Mouse (Mus musculus) forebrain, embryonic 15.5 days (tissue): ENCODE data around the gene Tdp2. TPM values are rescaled to one million over a fixed set of nuclear protein-coding genes. Genes with fewer than 3 reads are reported as not detected.
A peak's percentile ranks its signal among the peaks of the same experiment; 100 is the strongest.

Source experiments
- ATAC-seq: fragments of 200-750 bp; cut with Nextera tagmentation; replicated peaks from 2 replicates; pipeline ENCODE4 v1.8.0; 2017; ENCODE audit warnings: mild to moderate bottlenecking, moderate TSS enrichment, moderate library complexity
- H3K27ac ChIP-seq: fragments of 300-500 bp; sonication (generic); replicated peaks from 2 replicates; pipeline ENCODE4 v1.5.1; 2015; ENCODE audit warnings: mild to moderate bottlenecking, inconsistent platforms
- H3K27me3 ChIP-seq: fragments of 300-500 bp; sonication (generic); 2 replicates; pipeline ENCODE4 v1.6.1; 2015; ENCODE audit warnings: inconsistent platforms
- H3K36me3 ChIP-seq: fragments of 300-500 bp; sonication (generic); 2 replicates; pipeline ENCODE4 v1.6.1; 2015; ENCODE audit warnings: mild to moderate bottlenecking, inconsistent platforms
- H3K4me1 ChIP-seq: fragments of 300-500 bp; sonication (generic); 2 replicates; pipeline ENCODE4 v1.6.1; 2015; ENCODE audit warnings: inconsistent platforms
- H3K4me2 ChIP-seq: fragments of 300-500 bp; sonication (generic); replicated peaks from 2 replicates; pipeline ENCODE4 v1.6.1; 2015; ENCODE audit warnings: mild to moderate bottlenecking, inconsistent platforms
- H3K4me3 ChIP-seq: fragments of 300-500 bp; sonication (generic); 2 replicates; pipeline ENCODE4 v1.5.1; 2015; ENCODE audit warnings: mild to moderate bottlenecking, inconsistent platforms
- H3K9ac ChIP-seq: fragments of 300-500 bp; sonication (generic); replicated peaks from 2 replicates; pipeline ENCODE4 v1.6.1; 2015; ENCODE audit warnings: mild to moderate bottlenecking, inconsistent platforms
- H3K9me3 ChIP-seq: fragments of 300-500 bp; sonication (generic); 2 replicates; pipeline ENCODE4 v1.6.1; 2016; ENCODE audit warnings: inconsistent platforms
- WGBS: fragments of 180-500 bp; shearing (Covaris S2); methylation state at CpG from one replicate; pipeline ENCODE4 v1.1.7; 2015; ENCODE audit warnings: mixed read lengths; 5-methylcytosine and 5-hydroxymethylcytosine counted together
- polyA plus RNA-seq: library from polyadenylated mRNA; unstranded; fragments of >200 nt; fragmentation: Nextera tagmentation; extraction: Ambion mirVana; gene quantifications from 2 replicates; pipeline ENCODE4 v1.2.1, GENCODE M21; 2015

The Tdp2 gene
- polyA plus RNA-seq: 46.5 and 48.9 TPM in 2 replicates

DNA sequence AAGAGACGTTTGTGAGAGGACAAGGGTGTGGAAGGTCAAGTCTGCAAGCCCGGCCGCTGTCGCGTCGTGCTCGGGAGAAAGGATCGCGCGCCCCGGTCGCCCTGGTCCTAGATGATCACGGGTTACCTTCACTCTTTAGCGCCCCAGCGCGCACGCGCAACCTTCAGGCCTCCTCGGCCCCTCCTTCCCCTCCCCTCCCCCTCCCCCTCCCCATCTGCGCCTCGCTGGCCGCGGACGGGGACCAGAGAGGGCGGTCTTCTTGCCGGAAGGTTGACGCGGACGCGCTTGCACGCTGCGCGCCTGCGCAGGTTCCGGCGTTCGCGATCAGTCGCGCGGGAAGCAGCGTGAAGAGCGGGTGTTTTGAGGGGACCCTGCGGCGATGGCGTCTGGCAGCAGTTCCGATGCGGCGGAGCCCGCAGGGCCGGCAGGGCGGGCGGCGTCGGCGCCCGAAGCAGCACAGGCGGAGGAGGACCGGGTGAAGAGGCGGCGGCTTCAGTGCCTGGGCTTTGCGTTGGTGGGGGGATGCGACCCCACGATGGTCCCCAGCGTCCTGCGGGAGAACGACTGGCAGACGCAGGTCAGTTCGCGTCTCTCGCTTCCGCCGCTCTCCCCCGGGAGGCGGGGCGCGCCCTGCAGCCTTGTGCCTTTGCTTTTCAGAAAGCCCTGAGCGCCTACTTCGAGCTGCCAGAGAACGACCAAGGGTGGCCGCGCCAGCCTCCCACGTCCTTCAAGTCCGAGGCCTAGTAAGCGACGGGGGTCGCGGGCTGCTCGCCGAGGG is at the start of gene Tdp2, which contains the start of gene Acot13:
Tdp2 (plus strand) TSS at position 327 of the 778 bp plus-strand sequence.
Acot13 (minus strand) TSS at position 188 of the 778 bp plus-strand sequence.
- Histone ChIP-seq H3K27ac (peak within 1 kb of the TSS; percentile 92), H3K4me3 (peak within 1 kb of the TSS; percentile 77), H3K36me3 (0 out of 2 replicates have a peak, but pooled peaks cover 2% of the 10 kb centered on the region), H3K9me3 (no peaks in the 10 kb centered on the region), H3K27me3 (no peaks in the 10 kb centered on the region), H3K9ac (peak within 1 kb of the TSS; percentile 89), H3K4me2 (peak within 1 kb of the TSS; percentile 62), H3K4me1 (peaks cover 32% of the 10 kb centered on the region)
- ATAC-seq: peak; percentile 98
- WGBS: under 1% methylated on average over 89 of the region's 90 CpGs

DNA sequence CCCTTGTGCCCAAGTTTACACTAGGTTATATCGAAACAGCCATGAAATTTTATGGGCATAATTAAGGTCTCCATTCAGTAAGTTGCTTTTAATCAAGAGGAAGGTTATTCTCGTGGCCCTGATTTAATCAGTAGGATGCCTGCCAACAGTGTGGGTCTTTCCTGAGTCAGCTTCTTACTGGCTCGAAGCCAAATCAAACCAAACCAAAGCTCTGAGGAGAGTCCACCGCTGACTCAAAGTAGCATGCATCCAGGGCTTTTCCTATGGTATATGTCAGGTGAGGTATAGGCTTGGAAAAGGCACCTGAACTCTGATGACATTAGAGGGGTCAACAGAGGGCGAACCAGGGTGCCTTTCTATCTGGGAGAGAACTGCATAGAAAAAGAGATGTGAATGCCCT is 49.6 kb upstream of the Tdp2 start:
- no peak for ATAC-seq
- Histone ChIP-seq H3K4me2 (no peak overlapping the region), H3K4me1 (no peaks in the 10 kb centered on the region), H3K9me3 (no peaks in the 10 kb centered on the region), H3K27ac (no peak overlapping the region), H3K9ac (no peak overlapping the region), H3K27me3 (no peaks in the 10 kb centered on the region), H3K4me3 (no peak overlapping the region), H3K36me3 (no peaks in the 10 kb centered on the region)
- WGBS: 49% methylated on average over 5 of the region's 5 CpGs

DNA sequence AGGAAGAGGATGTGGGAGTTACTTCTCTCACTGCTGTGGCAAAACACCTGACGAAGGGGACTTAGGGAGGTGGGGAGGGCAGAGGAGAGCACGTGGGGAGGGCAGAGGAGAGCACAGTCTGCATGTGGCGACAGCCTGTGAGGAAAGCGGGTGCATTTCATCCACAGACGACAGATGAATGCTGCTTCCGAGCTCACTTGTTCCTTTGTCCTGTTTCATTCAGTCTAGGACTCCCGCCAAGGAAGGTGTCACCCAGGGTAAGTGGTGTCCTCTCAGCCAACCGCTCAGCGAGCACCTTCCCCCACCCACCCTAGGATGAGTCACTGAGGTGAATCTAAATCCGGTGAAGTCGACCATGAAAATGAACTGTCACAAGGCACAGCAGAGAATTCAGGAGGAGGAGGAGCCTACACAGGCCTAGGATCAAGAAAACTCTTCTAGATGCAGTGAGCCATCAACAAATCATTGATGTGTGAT is 45.4 kb upstream of the Tdp2 start:
- Histone ChIP-seq H3K9ac (no peak overlapping the region), H3K4me3 (no peak overlapping the region), H3K4me1 (no peaks in the 10 kb centered on the region), H3K9me3 (no peaks in the 10 kb centered on the region), H3K27ac (no peak overlapping the region), H3K27me3 (no peaks in the 10 kb centered on the region), H3K36me3 (no peaks in the 10 kb centered on the region), H3K4me2 (no peak overlapping the region)
- ATAC-seq: no peak
- 40% methylated on average over 11 of the region's 11 CpGs for WGBS

DNA sequence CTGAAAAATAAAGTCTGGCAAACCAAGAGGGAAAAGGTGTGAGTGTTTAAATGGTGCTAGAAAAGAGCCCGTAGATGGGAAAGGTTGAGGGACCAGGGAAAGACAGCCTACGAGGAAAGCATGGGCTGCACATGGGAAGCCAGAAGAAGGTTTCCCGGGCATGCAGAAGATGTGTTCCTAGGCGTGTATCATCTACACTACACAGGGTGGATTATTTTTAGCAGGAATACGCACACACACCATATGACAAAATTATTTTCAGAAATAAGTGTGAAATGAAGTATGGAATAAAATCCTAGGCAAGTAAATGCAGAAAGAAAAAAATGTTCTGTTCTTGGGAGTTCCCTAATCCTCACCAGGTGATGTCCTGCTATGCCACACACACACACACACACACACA is 44.0 kb upstream of the Tdp2 start:
- no peak for ATAC-seq

DNA sequence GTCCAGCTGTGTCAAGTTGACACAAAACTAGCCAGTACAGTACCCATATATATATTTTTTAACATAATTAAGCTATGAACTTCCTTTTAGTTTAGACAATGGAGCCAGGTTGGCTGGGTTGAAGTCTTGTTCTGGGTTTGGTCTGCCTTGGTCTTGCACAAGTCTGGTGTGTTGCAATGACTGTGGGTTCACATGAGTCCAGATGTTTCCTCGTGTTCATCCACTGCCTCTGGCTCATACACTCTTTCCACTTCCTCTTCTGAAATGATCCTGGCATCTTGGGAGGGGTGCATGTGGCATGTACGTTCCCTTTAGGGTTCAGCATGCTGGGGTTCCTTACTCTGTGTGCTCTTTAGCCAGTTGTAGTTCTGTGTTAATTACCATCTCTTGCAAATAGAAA is 40.1 kb upstream of the Tdp2 start:
- ATAC-seq: no peak

More for the DNA sequence above, 44.0 kb upstream of the Tdp2 start:
- no peaks in the 10 kb centered on the region for H3K27me3 ChIP-seq
- H3K9me3 ChIP-seq: no peaks in the 10 kb centered on the region
- 87% methylated on average over 5 of the region's 5 CpGs for WGBS
- H3K4me2 ChIP-seq: no peak overlapping the region
- no peak overlapping the region for H3K9ac ChIP-seq
- no peak overlapping the region for H3K27ac ChIP-seq
- no peaks in the 10 kb centered on the region for H3K4me1 ChIP-seq
- H3K4me3 ChIP-seq: no peak overlapping the region
- H3K36me3 ChIP-seq: no peaks in the 10 kb centered on the region

DNA sequence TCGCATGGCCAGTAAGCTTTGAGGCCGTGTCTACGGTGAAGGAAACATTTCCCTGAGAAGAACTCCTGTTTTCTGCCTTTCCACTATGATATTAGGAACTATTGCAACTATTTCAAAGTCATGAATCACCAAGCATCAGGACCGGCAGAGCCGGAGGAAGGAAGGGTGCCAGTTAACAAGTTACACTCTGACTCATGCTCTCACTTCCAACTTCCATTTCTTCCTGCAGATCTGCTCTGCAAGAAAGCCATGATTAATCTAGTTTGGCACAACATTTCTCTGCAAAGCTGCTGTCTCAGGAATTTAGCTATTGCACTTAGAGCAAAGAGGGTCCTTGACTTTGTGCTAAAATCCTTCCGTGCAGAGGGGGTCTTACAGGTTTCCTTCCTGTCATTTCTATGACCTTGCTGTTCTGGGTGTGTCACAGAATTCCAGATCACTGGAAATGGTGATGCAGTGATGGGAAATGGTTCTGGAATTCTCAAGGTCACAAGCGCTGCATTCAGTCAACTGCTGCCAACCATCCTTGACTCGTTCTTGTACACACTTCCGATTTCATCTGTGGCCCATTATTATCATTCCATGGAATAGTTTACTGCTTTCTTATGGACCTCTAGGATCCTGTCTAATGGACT is 39.0 kb upstream of the Tdp2 start:
- Histone ChIP-seq H3K4me2 (no peak overlapping the region), H3K27me3 (no peaks in the 10 kb centered on the region), H3K4me3 (no peak overlapping the region), H3K36me3 (no peaks in the 10 kb centered on the region), H3K27ac (no peak overlapping the region), H3K9me3 (no peaks in the 10 kb centered on the region), H3K9ac (no peak overlapping the region), H3K4me1 (no peaks in the 10 kb centered on the region)
- 91% methylated on average over 9 of the region's 9 CpGs for WGBS
- ATAC-seq: no peak

More for the DNA sequence above, 40.1 kb upstream of the Tdp2 start:
- Histone ChIP-seq H3K4me1 (no peaks in the 10 kb centered on the region), H3K27ac (no peak overlapping the region), H3K36me3 (no peaks in the 10 kb centered on the region), H3K9me3 (no peaks in the 10 kb centered on the region), H3K4me3 (no peak overlapping the region), H3K9ac (no peak overlapping the region), H3K4me2 (no peak overlapping the region), H3K27me3 (no peaks in the 10 kb centered on the region)
- WGBS: 77% methylated on average over 2 of the region's 2 CpGs

DNA sequence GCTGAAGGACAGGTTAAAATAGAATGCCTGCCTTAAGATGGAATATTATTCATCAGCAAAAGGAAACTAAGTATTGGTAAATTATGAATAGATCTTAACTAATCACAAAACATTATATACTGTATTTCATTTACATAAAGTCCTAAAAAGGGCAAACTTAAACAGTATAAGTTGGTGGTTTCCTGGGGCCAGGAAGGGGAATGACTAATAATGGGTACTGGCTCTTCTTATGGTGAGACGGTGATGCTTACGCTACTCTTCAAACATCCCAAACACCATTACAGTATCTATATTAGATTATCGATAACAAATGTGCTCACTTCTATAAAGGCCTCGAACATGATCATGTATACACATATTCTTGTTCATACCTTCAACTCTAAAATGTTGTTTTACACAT is 32.8 kb upstream of the Tdp2 start:
- H3K27me3 ChIP-seq: no peaks in the 10 kb centered on the region
- H3K4me1 ChIP-seq: peaks cover 21% of the 10 kb centered on the region
- H3K9me3 ChIP-seq: no peaks in the 10 kb centered on the region
- ATAC-seq: no peak
- no peak overlapping the region for H3K4me2 ChIP-seq
- H3K4me3 ChIP-seq: no peak overlapping the region
- 93% methylated on average over 4 of the region's 4 CpGs for WGBS
- no peak overlapping the region for H3K9ac ChIP-seq
- no peaks in the 10 kb centered on the region for H3K36me3 ChIP-seq
- H3K27ac ChIP-seq: no peak overlapping the region

DNA sequence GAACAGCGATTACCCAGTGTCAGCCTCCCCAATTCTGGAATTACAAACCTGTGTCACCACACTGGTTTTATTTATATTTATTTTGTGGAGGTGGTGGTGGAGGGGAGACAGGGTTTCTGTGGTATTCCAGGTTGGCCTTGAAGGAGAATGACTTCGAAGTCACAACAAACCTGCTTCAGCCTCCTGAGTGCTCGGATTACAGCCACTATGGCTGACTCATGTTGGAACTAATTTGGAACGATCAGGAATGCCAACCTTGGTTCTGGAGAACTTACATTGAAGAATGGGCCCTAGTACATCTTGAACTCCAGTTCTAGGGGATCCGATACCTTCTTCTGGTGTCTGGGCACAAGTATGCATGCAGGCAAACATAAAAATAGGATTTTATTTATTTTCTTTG is 32.1 kb upstream of the Tdp2 start:
- peak overlapping the region; percentile 98 for H3K4me3 ChIP-seq
- H3K36me3 ChIP-seq: no peaks in the 10 kb centered on the region
- no peak overlapping the region; the same call in 1 of the 2 replicates for H3K9ac ChIP-seq
- ATAC-seq: no peak
- H3K27ac ChIP-seq: peak overlapping the region; percentile 100; the same call in 1 of the 2 replicates
- H3K4me2 ChIP-seq: peak overlapping the region; percentile 90
- no peaks in the 10 kb centered on the region for H3K27me3 ChIP-seq
- H3K4me1 ChIP-seq: peaks cover 27% of the 10 kb centered on the region
- no peaks in the 10 kb centered on the region for H3K9me3 ChIP-seq
- WGBS: 76% methylated on average over 5 of the region's 5 CpGs

DNA sequence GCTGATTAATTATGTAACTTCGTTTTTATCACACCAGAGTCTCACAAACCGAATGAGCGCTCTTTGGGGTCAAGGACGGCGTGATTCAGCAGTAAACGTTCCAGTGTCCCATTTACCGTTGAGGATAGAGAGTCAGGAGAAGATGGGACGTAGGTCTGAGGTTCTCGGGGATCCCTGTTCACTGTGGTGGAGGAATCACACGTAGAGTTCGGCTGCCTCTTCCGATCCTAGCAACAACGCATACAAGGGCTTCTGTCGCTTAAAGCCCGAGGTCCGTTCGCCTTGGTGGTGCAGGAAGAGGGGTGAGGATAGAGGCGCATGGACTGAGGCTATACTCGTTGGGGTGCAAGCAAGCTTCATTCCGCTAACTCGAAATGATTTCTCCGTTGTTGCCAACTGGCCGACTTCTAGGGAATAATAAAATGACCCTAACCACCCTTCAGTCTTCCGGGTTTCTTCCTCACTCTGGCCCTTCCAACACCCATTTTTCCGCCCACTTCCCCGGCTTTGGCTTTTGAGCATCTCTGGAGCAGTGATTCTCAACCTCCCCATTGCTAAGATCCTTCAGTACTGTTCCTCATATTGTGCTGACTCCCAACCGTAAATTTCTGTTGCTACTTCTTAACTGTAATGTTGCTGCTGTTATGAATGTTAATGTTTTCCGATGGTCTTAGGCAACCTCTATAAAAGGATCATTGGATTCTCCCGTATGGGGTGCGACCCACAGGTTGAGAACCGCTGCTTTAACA is 31.4 kb upstream of the Tdp2 start:
- H3K4me3 ChIP-seq: peak overlapping the region; percentile 98
- no peaks in the 10 kb centered on the region for H3K36me3 ChIP-seq
- H3K9me3 ChIP-seq: no peaks in the 10 kb centered on the region
- H3K9ac ChIP-seq: peak overlapping the region; percentile 59
- under 1% methylated on average over 31 of the region's 31 CpGs for WGBS
- ATAC-seq: peak; percentile 66
- peak overlapping the region; percentile 100 for H3K27ac ChIP-seq
- no peaks in the 10 kb centered on the region for H3K27me3 ChIP-seq
- H3K4me1 ChIP-seq: peaks cover 32% of the 10 kb centered on the region
- peak overlapping the region; percentile 90 for H3K4me2 ChIP-seq

DNA sequence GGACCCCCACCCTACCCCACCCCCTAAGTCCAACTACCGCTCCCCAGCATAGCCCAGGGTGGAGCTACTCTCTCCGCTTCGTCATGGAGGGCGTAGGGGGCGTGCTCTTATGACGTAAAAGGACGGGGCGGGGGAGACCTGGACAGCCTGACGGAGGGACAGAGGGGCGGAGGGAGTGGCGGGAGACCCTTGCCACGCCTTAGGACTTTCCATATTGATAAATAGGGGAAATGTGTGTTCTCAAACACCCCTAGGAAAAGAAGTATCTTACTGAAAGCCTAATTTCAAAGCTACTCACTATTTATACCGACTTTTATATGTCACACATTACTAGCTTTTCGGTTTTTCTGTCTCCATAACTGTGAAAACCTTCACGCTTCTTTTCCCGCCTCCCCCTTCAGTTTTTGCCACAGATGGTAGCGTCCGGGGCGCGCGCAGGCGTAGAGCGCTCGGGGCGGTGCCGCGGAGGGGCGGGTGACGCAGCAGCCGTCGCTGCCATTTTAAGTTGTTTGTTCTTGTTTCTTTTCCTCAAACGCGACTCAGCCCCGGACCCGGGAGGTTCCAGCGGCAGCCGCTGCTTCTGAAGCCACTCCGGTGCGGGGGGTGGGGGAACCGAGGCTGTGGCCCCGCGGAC is 30.7 kb upstream of the Tdp2 start:
- H3K27ac ChIP-seq: peak overlapping the region; percentile 100
- H3K27me3 ChIP-seq: no peaks in the 10 kb centered on the region
- H3K4me3 ChIP-seq: peak overlapping the region; percentile 98
- no peaks in the 10 kb centered on the region for H3K9me3 ChIP-seq
- peak overlapping the region; percentile 90 for H3K4me2 ChIP-seq
- peaks cover 36% of the 10 kb centered on the region for H3K4me1 ChIP-seq
- peak; percentile 97 for ATAC-seq
- under 1% methylated on average over 42 of the region's 42 CpGs for WGBS
- peak overlapping the region; percentile 96 for H3K9ac ChIP-seq
- H3K36me3 ChIP-seq: no peaks in the 10 kb centered on the region

DNA sequence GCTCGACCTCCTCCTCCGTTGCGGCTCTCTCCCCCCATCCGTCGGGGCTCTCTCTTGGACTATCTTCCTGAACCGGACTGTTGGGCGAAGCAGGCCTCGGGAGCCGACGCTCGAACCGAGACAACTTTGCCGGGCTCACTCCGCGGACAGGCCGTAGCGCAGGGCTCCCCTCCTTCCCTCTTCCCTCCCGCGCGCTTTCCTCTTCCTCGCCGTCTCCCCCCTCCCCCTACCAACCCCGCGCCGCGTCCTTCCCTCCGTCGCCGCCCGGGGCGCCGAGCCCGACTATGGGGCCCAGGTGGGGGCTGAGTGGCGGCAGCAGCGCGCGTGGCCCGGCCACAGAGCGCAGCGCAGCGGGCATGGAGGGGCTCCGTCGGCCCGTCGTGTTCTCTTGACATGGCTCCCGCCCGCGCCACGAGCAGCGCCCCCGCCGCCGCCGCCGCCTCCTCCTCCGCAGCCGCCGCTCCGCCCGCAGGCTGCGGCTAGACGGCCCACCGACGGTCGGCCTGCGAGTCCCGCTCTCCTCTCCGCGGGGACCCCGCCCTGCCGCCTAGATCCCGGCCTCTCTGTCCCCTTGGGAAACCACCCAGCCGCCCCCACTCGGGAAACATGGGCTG is 30.1 kb upstream of the Tdp2 start, which contains the start of gene BC005537:
BC005537 (plus strand) TSS at position 350 of the 614 bp plus-strand sequence.
- Histone ChIP-seq H3K4me1 (peaks cover 36% of the 10 kb centered on the region), H3K36me3 (peaks cover 3% of the 10 kb centered on the region; the same call in 1 of the 2 replicates), H3K4me3 (peak within 1 kb of the TSS; percentile 98), H3K9me3 (no peaks in the 10 kb centered on the region), H3K4me2 (peak within 1 kb of the TSS; percentile 90), H3K9ac (peak within 1 kb of the TSS; percentile 96), H3K27ac (peak within 1 kb of the TSS; percentile 100), H3K27me3 (no peaks in the 10 kb centered on the region)
- under 1% methylated on average over 56 of the region's 74 CpGs for WGBS
- ATAC-seq: peak; percentile 64
